24 mouse cellular contexts compared by ENCODE assay signal in the genomic region with DNA sequence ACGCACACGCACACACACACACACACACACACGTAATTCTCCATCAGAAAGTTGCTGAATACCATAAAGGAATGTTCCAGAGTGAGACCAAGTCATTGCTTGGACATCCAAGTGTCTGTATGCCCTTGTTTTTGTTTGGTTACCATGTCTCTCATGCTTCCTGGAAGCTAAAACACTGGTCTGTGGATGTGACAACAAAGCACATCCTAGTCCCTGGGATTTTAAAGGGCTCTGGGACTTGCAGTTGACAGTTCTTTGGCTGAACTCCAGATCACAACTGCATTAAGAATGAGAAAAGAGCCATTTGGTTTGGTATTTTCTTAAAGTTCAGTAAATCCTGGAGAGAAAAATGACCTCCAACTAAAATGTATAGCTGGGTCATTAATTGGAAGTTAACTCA.
"Had no signal": no experiment of that assay in that cellular context is flagged by ENCODE, and none has a peak within 500 bp of the region (broad histone marks: within the 10 kb centered on the region; RNA-seq: fewer than 3 reads in every experiment).

No protein-coding gene starts in this region.

- H3K9me3 ChIP-seq: limb, embryonic 10.5 days; limb, embryonic 13.5 days; liver, embryonic 12.5 days; liver, embryonic 15.5 days; megakaryocyte, embryonic 14.5 days; midbrain, embryonic 10.5 days; midbrain, embryonic 13.5 days; neural tube, embryonic 12.5 days; neural tube, embryonic 15.5 days had no signal

- H3K27ac ChIP-seq: kidney, postnatal 0 days; layer of hippocampus, adult 2 months; limb, embryonic 10.5 days; limb, embryonic 13.5 days; liver, embryonic 12.5 days; liver, embryonic 15.5 days; midbrain, embryonic 10.5 days; midbrain, embryonic 13.5 days; neural tube, embryonic 12.5 days; neural tube, embryonic 15.5 days; stomach, postnatal 0 days had no signal

- H3K27me3 ChIP-seq: limb, embryonic 13.5 days; liver, embryonic 12.5 days; liver, embryonic 15.5 days; megakaryocyte, embryonic 14.5 days; midbrain, embryonic 13.5 days; neural tube, embryonic 12.5 days; neural tube, embryonic 15.5 days had no signal

- ATAC-seq: liver, embryonic 12.5 days; midbrain, embryonic 13.5 days had no signal

- H3K4me2 ChIP-seq: limb, embryonic 13.5 days; liver, embryonic 12.5 days; liver, embryonic 15.5 days; midbrain, embryonic 13.5 days; neural tube, embryonic 12.5 days; neural tube, embryonic 15.5 days had no signal

- H3K9ac ChIP-seq: limb, embryonic 13.5 days; liver, embryonic 12.5 days; liver, embryonic 15.5 days; midbrain, embryonic 13.5 days; neural tube, embryonic 12.5 days; neural tube, embryonic 15.5 days had no signal

- DNase-seq: kidney, adult 2 months; kidney, postnatal 25 days; layer of hippocampus, adult 9-11 months; liver; lung, adult 2 months; lung, postnatal 14 days; right cerebral cortex, adult 18-20 months; right cerebral cortex, postnatal 14 days; right cerebral cortex, postnatal 4 days; thymus, adult 2 months; thymus, postnatal 14 days; thymus, postnatal 4 days had no signal

- H3K36me3 ChIP-seq: limb, embryonic 10.5 days; limb, embryonic 13.5 days; liver, embryonic 12.5 days; liver, embryonic 15.5 days; midbrain, embryonic 10.5 days; midbrain, embryonic 13.5 days; neural tube, embryonic 12.5 days; neural tube, embryonic 15.5 days had no signal

- H3K4me1 ChIP-seq: limb, embryonic 10.5 days; limb, embryonic 13.5 days; liver, embryonic 12.5 days; liver, embryonic 15.5 days; megakaryocyte, embryonic 14.5 days; midbrain, embryonic 10.5 days; midbrain, embryonic 13.5 days; neural tube, embryonic 12.5 days; neural tube, embryonic 15.5 days had no signal

- H3K4me3 ChIP-seq: layer of hippocampus, adult 2 months; limb, embryonic 10.5 days; limb, embryonic 13.5 days; liver, embryonic 12.5 days; liver, embryonic 15.5 days; megakaryocyte, embryonic 14.5 days; midbrain, embryonic 10.5 days; midbrain, embryonic 13.5 days; neural tube, embryonic 12.5 days; neural tube, embryonic 15.5 days had no signal
